Mouse (Mus musculus): ENCODE results near the gene Thtpa.

GRCm38 (mm10) chr14:55095671-55096070, 1.1 kb downstream of the Thtpa start:
- TF ChIP-seq EP300 (optimal IDR thresholded peaks at IDR 0.05) (no peak), CTCF (IDR thresholded peaks at IDR 0.05; ENCODE audit: low read depth) (no peak)

All from stomach, postnatal 0 days (tissue).